Mouse (Mus musculus) retina, embryonic 14.5 days (tissue): Measurements from ENCODE around the gene Stoml1.
A peak's percentile ranks its signal among the peaks of the same experiment; 100 is the strongest.
"Not testable (repeated sequence)": the region's sequence is repeated elsewhere in the genome, so short reads cannot be mapped to it uniquely, and the experiment has no call there.

ENCODE experiments used
- DNase-seq: peaks from one replicate; pipeline ENCODE4 v3.0.0-alpha.2; 2015; ENCODE audit warnings: low spot score

Stoml1 gene

GRCm38 (mm10) chr9:58241780-58242485 is 11.0 kb upstream of the Stoml1 start:
- DNase-seq, result no peak

- DNase-seq, result no peak
These were observed 10.3 kb upstream of the Stoml1 start for GRCm38 (mm10) chr9:58242696-58243095.

- no peak for DNase-seq
These were observed 9.3 kb upstream of the Stoml1 start for GRCm38 (mm10) chr9:58243696-58244095.

- no peak for DNase-seq
These were observed 6.8 kb upstream of the Stoml1 start for GRCm38 (mm10) chr9:58246083-58246591.

GRCm38 (mm10) chr9:58247064-58247759 is 5.8 kb upstream of the Stoml1 start:
- peak; percentile 87 for DNase-seq

- DNase-seq, result no peak
These were observed 4.1 kb upstream of the Stoml1 start for GRCm38 (mm10) chr9:58248746-58249413.

GRCm38 (mm10) chr9:58249592-58250192 is 3.3 kb upstream of the Stoml1 start, which contains the start of gene Pml:
Gene Pml (minus strand): TSS chr9:58249786.
- peak; percentile 44 for DNase-seq

- DNase-seq, result no peak
These were observed 2.6 kb upstream of the Stoml1 start for GRCm38 (mm10) chr9:58250322-58250721.

- DNase-seq, result not testable (repeated sequence)
These were observed 2.2 kb upstream of the Stoml1 start for GRCm38 (mm10) chr9:58250730-58251129.

GRCm38 (mm10) chr9:58253805-58254122 is 800 bp downstream of the Stoml1 start:
- not testable (repeated sequence) for DNase-seq

GRCm38 (mm10) chr9:58255105-58255504 is 2.1 kb downstream of the Stoml1 start:
- DNase-seq, result no peak

- no peak for DNase-seq
These were observed 3.0 kb downstream of the Stoml1 start for GRCm38 (mm10) chr9:58255704-58256685.

- DNase-seq, result no peak
These were observed 9.5 kb downstream of the Stoml1 start for GRCm38 (mm10) chr9:58262507-58262906.

- DNase-seq, result no peak
These were observed 12.4 kb downstream of the Stoml1 start for GRCm38 (mm10) chr9:58265368-58265767.

- DNase-seq, result no peak
These were observed 13.6 kb downstream of the Stoml1 start for GRCm38 (mm10) chr9:58266571-58267011.

GRCm38 (mm10) chr9:58267046-58267445 is 14.1 kb downstream of the Stoml1 start:
- no peak for DNase-seq

GRCm38 (mm10) chr9:58268384-58269313 is 15.7 kb downstream of the Stoml1 start:
- peak; percentile 86 for DNase-seq

- DNase-seq, result no peak
These were observed 17.1 kb downstream of the Stoml1 start for GRCm38 (mm10) chr9:58270081-58270480.

GRCm38 (mm10) chr9:58271109-58271508 is 18.1 kb downstream of the Stoml1 start:
- no peak for DNase-seq

GRCm38 (mm10) chr9:58271551-58271950 is 18.6 kb downstream of the Stoml1 start:
- DNase-seq, result not testable (repeated sequence)
